Mouse (Mus musculus) layer of hippocampus, adult 9-11 months (tissue): Measurements from ENCODE around the gene Zfp609.
"Not testable (repeated sequence)": the region's sequence is repeated elsewhere in the genome, so short reads cannot be mapped to it uniquely, and the experiment has no call there.

Experiments
- DNase-seq: peaks from one replicate; pipeline ENCODE4 v3.0.0; 2022

Zfp609 gene

GRCm38 (mm10) chr9:65667701-65668100 lies 159.7 kb downstream of the Zfp609 start, which contains the start of gene Oaz2:
Gene Oaz2 (plus strand): TSS chr9:65668001.
- no peak for DNase-seq

- peak; percentile 51 for DNase-seq
These were observed 161.3 kb downstream of the Zfp609 start for GRCm38 (mm10) chr9:65666042-65666441.

GRCm38 (mm10) chr9:65664163-65664562 lies 163.2 kb downstream of the Zfp609 start:
- DNase-seq: no peak

GRCm38 (mm10) chr9:65661493-65661892 lies 165.9 kb downstream of the Zfp609 start:
- DNase-seq: no peak

GRCm38 (mm10) chr9:65661029-65661428 lies 166.3 kb downstream of the Zfp609 start:
- no peak for DNase-seq

- no peak for DNase-seq
These were observed 170.1 kb downstream of the Zfp609 start for GRCm38 (mm10) chr9:65657218-65657617.

- no peak for DNase-seq
These were observed 171.8 kb downstream of the Zfp609 start for GRCm38 (mm10) chr9:65655540-65655939.

GRCm38 (mm10) chr9:65654700-65655237 lies 172.6 kb downstream of the Zfp609 start:
- DNase-seq: no peak

GRCm38 (mm10) chr9:65653741-65654140 lies 173.6 kb downstream of the Zfp609 start:
- no peak for DNase-seq

- not testable (repeated sequence) for DNase-seq
These were observed 175.4 kb downstream of the Zfp609 start for GRCm38 (mm10) chr9:65651957-65652356.

GRCm38 (mm10) chr9:65649997-65650396 lies 177.4 kb downstream of the Zfp609 start:
- no peak for DNase-seq

GRCm38 (mm10) chr9:65648730-65649129 lies 178.6 kb downstream of the Zfp609 start:
- DNase-seq: no peak

GRCm38 (mm10) chr9:65646782-65647181 lies 180.6 kb downstream of the Zfp609 start:
- DNase-seq: no peak

GRCm38 (mm10) chr9:65645984-65646383 lies 181.4 kb downstream of the Zfp609 start:
- no peak for DNase-seq

GRCm38 (mm10) chr9:65644960-65645359 lies 182.4 kb downstream of the Zfp609 start:
- no peak for DNase-seq

GRCm38 (mm10) chr9:65642546-65642945 lies 184.8 kb downstream of the Zfp609 start:
- DNase-seq: no peak
